Mouse (Mus musculus) WW6 (cell line): Measurements from ENCODE around the gene Ccl27a.
A peak's percentile ranks its signal among the peaks of the same experiment; 100 is the strongest.

Source experiments
- DNase-seq: peaks from one replicate; pipeline ENCODE4 v3.0.0-alpha.2; 2013; ENCODE audit warnings: low read depth, low spot score

Ccl27a gene

GRCm38 (mm10) chr4:41755338-41756305, 18.4 kb downstream of the Ccl27a start, which contains the start of gene Sigmar1:
Gene Sigmar1 (minus strand): TSS chr4:41756157.
- DNase-seq, result peak; percentile 86

GRCm38 (mm10) chr4:41754797-41755337, 19.2 kb downstream of the Ccl27a start, which contains the start of gene Galt:
Gene Galt (plus strand): TSS chr4:41755228.
- no peak for DNase-seq

GRCm38 (mm10) chr4:41745021-41745420, 29.0 kb downstream of the Ccl27a start:
- DNase-seq, result no peak

GRCm38 (mm10) chr4:41744131-41744530, 29.9 kb downstream of the Ccl27a start:
- no peak for DNase-seq

- DNase-seq, result peak; percentile 93
These were observed 32.9 kb downstream of the Ccl27a start for GRCm38 (mm10) chr4:41741158-41741560.

GRCm38 (mm10) chr4:41740380-41741157, 33.5 kb downstream of the Ccl27a start:
- peak; percentile 47 for DNase-seq

- DNase-seq, result no peak
These were observed 34.8 kb downstream of the Ccl27a start for GRCm38 (mm10) chr4:41739260-41739659.

GRCm38 (mm10) chr4:41738256-41738603, 35.8 kb downstream of the Ccl27a start:
- DNase-seq, result no peak

GRCm38 (mm10) chr4:41737602-41738255, 36.3 kb downstream of the Ccl27a start:
- no peak for DNase-seq

- DNase-seq, result no peak
These were observed 42.8 kb downstream of the Ccl27a start, which contains the start of gene Arid3c for GRCm38 (mm10) chr4:41731052-41731765. Gene Arid3c (minus strand): TSS chr4:41731142.

GRCm38 (mm10) chr4:41726826-41727621, 47.0 kb downstream of the Ccl27a start:
- no peak for DNase-seq

- DNase-seq, result peak; percentile 83
These were observed 51.1 kb downstream of the Ccl27a start, which contains the start of gene Dctn3 for GRCm38 (mm10) chr4:41722918-41723351. Gene Dctn3 (minus strand): TSS chr4:41723170.
